Mouse (Mus musculus): ENCODE measurements around the gene Abcc5.
"Not testable (repeated sequence)": the region's sequence is repeated elsewhere in the genome, so short reads cannot be mapped to it uniquely, and the experiment has no call there.

Gene Abcc5

DNA sequence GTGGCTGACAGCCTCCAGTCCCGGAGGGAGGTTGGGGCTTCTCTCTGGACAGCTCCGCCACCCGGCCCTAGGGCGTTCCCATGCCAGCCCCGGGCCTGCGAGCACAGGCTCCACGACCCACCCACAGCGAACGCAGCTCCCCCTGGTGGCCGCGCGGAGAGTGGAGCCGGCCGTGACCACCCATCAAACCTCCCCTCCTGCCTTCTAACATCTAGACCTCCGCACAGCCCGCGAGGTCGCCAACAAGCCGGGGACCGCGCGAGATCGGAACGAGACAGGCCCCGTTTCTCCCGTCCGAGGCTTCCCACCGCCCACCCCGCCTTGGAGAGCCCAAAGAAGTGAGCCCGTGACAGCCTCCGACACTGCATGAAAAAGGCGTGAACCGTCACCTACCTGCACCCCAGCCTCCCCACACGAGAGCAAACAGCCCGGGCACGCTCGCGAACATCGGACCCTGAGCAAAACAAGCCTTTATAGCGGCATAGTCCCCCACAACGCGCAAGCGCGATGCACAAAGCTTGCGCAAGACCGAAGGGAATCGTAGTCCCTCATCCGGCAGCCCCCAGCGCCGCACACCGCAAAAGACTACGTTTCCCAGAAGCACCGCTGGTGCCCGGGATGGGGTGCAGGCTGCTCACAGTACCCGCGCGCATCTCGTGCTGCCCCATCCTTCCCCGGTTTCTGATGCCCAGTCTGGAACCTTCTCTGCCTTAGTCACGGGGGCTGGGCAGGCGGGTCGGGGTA lies at the start of gene Abcc5:
TSS of gene Abcc5 (minus strand) at position 540 of the 744 bp plus-strand sequence.
- DNase-seq, result peak; percentile 91

GRCm38 (mm10) chr16:20475335-20475734 lies 49.1 kb upstream of the Abcc5 start:
- DNase-seq, result no peak

- DNase-seq, result no peak
These were observed 48.6 kb upstream of the Abcc5 start for GRCm38 (mm10) chr16:20474786-20475185.

DNA sequence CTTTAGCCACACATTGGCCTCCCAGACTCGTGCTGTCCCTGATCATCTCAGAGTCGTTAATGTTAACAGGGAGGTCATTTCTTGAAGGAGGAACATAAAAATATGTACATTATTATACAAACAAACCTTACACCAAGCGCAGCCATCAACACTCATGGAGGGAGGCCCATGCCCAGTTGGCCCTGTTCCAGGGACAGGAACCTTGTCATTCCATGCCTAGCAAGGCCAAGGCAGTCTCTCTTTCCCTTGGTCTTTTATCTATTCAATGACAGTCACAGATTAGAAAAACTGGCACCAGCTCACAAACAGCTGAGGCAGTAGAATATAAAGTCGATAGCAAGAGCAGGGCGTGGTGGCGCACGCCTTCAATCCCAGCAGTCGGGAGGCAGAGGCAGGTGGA lies 48.0 kb upstream of the Abcc5 start:
- DNase-seq, result no peak

DNA sequence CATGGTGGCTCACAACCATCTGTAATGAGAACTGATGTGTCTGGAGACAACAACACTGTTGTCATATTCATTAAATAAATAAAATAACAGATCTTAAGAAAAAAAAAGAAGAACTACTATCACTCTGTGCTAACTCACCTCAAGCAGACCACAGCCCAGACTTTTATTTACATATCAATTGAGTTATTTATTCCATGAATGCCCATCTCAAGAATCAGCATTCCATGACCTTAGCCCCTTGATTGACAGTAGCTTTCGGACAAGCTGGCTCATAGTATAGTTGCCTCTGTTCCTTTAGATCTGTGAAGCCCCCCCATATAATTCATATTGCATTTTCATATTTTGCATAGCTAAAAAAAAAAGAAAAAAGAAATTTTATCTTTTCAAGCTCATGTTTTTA lies 47.6 kb upstream of the Abcc5 start:
- no peak for DNase-seq

- DNase-seq, result no peak
These were observed 45.5 kb upstream of the Abcc5 start for GRCm38 (mm10) chr16:20471686-20472085.

DNA sequence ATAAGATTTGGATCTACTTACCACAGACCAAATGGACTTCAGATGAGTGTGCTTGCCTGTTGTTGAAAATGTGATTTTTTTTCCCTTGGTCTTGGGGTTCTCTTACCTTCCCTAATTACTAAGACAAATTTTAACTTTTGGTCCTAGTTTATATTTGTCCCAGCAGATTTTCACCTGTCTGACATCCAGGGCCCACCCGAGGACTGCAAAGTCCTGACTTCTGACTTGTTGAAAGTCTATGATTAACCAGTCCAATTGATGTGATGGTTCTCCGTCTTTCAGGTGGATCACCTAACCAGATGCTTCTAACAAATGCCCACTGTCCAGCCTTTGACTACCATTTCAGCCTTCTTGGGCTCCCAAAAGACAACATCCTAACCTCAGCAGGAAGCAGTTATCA lies 44.8 kb upstream of the Abcc5 start:
- DNase-seq, result no peak

GRCm38 (mm10) chr16:20464725-20465124 lies 38.5 kb upstream of the Abcc5 start:
- DNase-seq, result no peak

- not testable (repeated sequence) for DNase-seq
These were observed 32.5 kb upstream of the Abcc5 start for GRCm38 (mm10) chr16:20458736-20459135.

GRCm38 (mm10) chr16:20456106-20456505 lies 29.9 kb upstream of the Abcc5 start:
- no peak for DNase-seq

DNA sequence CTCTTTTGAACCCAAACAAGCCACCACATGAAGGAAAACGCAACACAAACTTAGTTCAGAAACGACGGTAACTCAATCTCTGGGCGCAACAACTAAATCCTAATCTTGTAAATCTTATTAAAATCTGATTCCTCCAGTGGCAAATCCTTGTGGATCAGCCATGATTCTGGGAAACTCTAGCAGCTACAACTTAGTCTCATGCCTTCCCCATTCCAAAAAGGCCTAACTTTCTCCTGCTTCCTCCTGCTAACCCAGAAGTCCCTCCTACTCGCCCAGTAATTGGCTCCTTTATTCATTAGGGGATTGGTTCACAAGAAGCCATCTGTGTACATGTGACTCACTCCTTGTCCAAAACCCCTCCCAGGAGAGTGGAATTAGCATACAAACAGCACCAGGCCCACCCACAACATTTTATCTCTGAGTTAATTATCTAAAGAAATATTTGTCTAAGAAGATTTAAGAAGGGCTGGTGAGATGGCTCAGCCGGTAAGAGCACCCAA lies 28.0 kb upstream of the Abcc5 start:
- no peak for DNase-seq

- no peak for DNase-seq
These were observed 25.6 kb upstream of the Abcc5 start for GRCm38 (mm10) chr16:20451774-20452173.

- no peak for DNase-seq
These were observed 19.7 kb upstream of the Abcc5 start for GRCm38 (mm10) chr16:20445871-20446270.

GRCm38 (mm10) chr16:20444831-20445388 lies 18.7 kb upstream of the Abcc5 start:
- no peak for DNase-seq

GRCm38 (mm10) chr16:20442871-20443270 lies 16.7 kb upstream of the Abcc5 start:
- DNase-seq, result no peak

DNA sequence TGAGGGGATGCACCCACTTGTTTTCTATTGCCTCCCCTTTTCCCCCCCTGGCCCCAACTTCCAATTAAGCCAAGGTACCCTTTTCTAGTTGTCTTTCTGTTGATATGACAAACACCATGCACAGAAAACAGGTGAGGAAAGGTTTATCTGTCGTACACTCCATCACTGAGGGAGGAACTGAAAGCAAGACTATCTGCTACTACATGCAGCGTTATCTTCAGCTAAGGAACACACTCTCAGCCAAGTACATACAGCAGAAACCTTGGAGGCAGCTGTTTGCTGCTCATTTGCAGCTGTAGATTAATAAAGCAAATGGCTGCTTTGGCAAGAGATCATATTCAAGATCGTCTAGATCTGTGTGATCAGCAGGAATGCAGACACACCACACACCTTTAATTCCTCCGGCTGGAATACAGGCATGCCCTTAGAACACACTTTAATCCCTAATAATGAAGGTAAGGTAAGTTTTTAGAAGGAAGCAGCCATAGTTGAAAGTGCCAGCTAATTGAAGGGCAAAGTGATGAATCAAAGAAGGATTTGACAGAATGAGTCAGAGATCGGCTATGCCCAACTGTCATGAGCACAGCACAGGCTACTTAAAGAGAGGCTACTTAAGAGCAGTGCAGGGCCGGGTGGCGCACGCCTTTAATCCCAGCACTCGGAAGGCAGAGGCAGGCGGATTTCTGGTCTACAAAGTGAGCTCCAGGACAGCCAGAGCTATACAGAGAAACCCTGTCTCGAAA lies 12.7 kb upstream of the Abcc5 start:
- DNase-seq, result no peak

DNA sequence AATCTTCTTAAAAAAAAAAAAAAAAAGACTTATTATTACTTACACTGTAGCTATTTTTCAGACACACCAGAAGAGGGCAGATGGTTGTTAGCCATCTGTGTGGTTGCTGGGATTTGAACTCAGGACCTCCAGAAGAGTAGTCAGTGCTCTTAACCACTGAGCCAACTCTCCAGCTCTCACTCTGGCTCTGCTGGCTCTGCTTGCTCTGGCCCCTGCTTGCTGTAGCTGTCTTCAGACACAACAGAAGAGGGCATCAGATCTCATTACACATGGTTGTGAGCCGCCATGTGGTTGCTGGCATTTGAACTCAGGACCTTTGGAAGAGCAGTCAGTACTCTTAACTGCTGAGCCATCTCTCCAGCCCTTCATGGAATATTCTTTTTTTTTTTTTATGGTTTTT lies 11.9 kb upstream of the Abcc5 start:
- DNase-seq, result not testable (repeated sequence)

DNA sequence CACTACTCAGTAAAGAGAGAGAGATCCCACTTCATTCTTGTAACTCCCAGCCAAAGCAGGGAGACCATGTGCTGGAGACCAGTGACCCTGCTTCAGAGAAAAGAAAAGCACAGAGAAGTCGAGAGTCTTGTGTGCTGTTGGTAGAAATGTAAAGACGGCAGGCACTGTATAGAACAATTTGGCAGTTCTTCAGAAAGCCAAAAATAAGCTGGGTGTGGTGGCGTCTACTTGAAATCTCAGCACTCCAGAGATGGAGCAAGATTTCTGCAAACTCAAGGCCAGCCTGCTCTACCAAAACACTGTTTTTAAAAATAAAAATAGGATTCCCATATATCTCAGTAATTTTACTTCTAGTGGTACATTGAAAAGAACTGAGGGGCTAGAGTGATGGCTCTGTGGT lies 10.1 kb upstream of the Abcc5 start:
- no peak for DNase-seq

DNA sequence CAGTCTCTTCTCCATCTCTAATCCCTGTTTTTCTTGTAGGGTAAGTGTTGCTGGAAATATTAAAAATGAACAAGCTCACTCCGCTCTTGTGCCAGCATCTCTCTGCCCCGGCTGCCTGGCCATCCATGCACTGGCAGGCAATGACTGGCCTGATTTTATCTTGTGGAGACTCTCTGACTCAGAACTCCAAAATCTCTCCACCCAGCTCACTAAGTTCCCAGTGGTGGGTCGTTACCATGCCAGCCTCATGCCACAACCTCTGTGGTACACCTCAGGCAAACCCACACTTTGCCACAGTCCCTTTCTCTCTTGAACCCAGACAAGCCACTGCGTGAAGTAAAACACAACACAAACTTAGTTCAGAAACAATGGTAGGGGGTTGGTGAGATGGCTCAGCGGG lies 3.1 kb upstream of the Abcc5 start:
- DNase-seq, result no peak

DNA sequence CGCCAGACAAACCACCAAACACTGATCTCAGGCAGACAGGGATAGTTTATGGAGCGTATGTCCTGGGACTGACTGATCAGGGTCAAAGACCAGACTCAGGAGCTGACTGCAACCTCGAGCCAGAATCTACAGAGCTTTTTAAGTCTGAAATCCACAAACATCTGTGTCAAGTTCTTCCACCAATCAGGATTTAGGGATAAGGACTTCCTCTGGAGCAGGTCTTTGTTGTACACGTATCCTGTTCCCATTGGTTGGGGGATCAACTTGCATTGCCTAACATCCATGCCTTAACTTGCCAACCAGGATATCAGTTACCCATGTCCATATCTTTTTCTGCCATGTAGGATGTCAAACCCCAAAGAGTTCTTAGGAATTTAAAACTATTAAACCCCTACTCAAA lies 1.4 kb upstream of the Abcc5 start:
- no peak for DNase-seq

DNA sequence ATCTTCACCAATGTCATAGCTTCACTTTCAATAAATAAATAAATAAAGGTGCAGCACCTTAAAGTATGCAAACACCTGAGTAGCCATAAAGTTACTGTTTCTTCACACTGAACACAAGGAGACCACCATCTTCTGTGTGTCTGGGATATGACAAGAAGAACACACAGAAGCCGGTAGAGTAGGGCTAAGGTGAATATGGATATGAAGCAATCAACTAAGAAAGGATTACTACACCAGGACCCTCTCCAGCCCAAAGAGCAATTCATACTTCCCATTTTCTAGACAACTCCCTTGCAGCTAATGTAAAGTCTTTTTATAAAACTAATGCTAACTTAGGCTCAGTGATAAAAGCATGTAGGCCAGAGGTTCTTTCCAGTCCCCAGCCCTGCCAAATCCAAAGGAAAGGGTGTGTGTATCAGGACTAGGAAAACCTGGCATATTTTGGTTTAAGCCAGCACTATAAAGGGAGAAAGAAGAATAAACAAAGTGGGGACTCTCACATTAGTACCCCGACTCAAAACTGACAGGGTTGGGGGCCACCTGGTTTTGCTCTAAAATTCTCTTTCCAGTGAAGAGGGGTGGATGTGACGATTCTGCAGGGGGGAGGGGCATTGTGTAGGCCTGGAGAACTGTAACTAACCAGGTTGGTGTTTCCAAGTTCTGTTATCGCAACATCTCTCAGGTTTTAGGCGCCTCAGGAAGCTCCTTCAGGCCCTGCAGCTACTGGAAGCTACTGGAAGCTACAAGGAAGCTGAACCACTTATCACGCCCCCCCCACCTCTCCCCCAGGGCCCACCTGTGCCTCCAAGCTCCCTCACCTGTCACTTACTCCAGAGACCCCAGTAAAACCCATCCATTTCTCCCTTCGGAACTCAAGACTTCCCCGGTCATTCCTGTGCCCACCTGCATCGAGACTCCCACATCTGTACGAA lies 1.2 kb downstream of the Abcc5 start:
- peak; percentile 24 for DNase-seq

DNA sequence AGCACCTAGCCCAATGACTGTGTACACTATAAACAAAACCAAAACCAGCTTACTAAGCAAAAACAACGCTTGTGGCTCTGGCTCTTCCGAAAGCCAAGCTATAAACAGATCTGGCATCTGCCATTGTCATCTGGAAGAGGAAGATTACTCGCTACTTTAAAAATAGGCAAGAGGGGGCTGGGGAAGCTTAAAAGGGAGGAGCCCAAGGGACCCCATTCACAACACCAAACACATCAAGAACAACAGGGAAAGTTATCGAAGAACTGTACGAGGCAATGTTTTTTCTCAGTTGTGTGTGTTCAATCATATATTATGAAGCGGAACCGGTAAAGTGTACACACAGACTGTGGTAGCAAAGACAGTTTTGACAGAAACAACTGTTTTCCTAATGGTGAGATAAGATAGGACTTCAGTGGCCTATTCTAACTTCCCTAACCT lies 1.9 kb downstream of the Abcc5 start:
- no peak for DNase-seq
